Mouse (Mus musculus): Measurements from ENCODE around the gene Gucy1a1. TPM values are rescaled to one million over a fixed set of nuclear protein-coding genes. Genes with fewer than 3 reads are reported as not detected.

Gene Gucy1a1
- polyA plus RNA-seq, 1 experiment from 2014 or later = 15.3 TPM

DNA sequence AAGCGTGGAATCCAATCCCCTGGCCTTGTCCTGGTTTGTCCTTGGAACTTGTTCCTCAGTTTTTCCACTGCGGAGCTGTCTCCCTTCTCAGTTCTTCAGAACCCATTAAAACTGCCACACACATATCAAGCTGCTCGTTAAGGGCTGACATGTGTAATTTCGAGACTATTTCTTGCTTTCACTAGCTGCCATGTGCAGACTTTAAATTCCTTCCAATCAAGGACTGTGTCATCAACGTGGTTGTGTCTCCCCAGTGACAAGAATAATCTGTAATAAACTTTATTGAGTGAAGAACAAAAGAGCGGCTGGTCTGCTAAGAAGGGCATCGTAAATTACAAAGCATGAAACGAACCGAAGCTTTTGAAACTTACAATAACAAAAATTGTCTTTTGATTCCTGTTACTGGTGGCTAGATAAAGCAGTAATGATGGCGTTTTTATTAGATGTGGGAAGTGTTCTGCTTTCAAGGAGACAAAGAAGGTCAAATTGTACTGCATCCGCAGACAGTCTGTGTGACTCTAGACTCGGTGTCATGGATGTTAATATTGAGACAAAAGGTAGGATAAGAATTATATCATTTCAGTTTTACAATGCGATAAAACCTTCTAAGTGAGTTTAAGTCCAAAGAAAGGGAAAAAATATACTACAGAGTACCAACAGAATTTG is 7.5 kb downstream of the Gucy1a1 start:
- no peak overlapping the region for H3K9ac ChIP-seq
- ATAC-seq = peak; percentile 85
- H3K4me2 ChIP-seq = no peak overlapping the region
- H3K4me3 ChIP-seq = no peak overlapping the region
- no peaks in the 10 kb centered on the region for H3K4me1 ChIP-seq
- H3K9me3 ChIP-seq (replicated peaks) = no peaks in the 10 kb centered on the region
- no peaks in the 10 kb centered on the region for H3K36me3 ChIP-seq (ENCODE audit: poor library complexity, severe bottlenecking)
- no peaks in the 10 kb centered on the region for H3K27me3 ChIP-seq
- 45% methylated on average over 13 of the region's 13 CpGs for WGBS
- no peak overlapping the region for H3K27ac ChIP-seq

DNA sequence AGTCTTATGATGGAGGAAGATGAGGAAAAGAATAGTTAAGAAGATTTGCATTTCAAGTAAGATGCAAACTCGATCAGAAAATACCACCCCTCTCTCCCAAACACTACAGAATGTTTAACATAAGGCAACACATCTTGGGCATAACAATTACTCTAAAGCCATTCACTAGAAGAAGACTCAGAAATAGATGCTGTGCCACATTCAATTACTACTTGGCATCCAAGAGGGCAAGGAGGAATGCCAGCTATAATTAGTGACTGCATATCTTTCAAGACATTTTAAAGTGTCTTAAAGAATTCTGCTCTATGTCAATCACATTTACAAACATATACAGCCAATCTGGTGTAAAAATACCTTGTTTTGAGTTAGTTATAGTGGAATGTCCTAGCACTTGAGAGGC is 10.1 kb downstream of the Gucy1a1 start:
- peak; percentile 19; the same call in 1 of the 2 replicates for ATAC-seq
- no peak overlapping the region for H3K4me2 ChIP-seq
- H3K9ac ChIP-seq = no peak overlapping the region
- no peaks in the 10 kb centered on the region for H3K36me3 ChIP-seq (ENCODE audit: poor library complexity, severe bottlenecking)
- H3K4me3 ChIP-seq = no peak overlapping the region
- no peaks in the 10 kb centered on the region for H3K4me1 ChIP-seq
- no peaks in the 10 kb centered on the region for H3K9me3 ChIP-seq (replicated peaks)
- 75% methylated on average over 1 of the region's 1 CpGs for WGBS
- no peaks in the 10 kb centered on the region for H3K27me3 ChIP-seq
- H3K27ac ChIP-seq = no peak overlapping the region

DNA sequence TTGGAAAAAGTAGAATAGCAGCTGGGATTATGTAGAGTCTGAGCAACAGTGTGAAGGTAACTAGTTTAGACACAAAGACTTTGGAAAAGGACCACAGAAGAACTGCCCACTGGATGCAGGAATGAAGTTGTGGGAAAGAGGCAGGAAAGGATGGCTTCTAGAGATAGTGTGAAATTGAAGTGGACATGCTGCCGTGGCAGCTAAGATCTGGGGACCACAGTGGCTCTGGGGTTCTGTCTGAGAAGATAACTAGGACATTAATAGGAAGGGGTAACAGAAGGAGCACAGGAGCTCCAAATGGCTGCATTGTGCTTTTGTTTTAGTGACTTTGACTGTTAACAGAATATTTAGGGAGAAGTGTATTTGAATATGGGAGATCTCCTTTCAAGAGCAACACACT is 16.3 kb downstream of the Gucy1a1 start:
- Histone ChIP-seq H3K36me3 (ENCODE audit: poor library complexity, severe bottlenecking) (no peaks in the 10 kb centered on the region), H3K9ac (no peak overlapping the region), H3K27ac (no peak overlapping the region), H3K4me3 (no peak overlapping the region), H3K27me3 (no peaks in the 10 kb centered on the region), H3K4me1 (no peaks in the 10 kb centered on the region), H3K9me3 (replicated peaks) (no peaks in the 10 kb centered on the region), H3K4me2 (no peak overlapping the region)
- WGBS = 68% methylated on average over 1 of the region's 1 CpGs
- no peak for ATAC-seq

DNA sequence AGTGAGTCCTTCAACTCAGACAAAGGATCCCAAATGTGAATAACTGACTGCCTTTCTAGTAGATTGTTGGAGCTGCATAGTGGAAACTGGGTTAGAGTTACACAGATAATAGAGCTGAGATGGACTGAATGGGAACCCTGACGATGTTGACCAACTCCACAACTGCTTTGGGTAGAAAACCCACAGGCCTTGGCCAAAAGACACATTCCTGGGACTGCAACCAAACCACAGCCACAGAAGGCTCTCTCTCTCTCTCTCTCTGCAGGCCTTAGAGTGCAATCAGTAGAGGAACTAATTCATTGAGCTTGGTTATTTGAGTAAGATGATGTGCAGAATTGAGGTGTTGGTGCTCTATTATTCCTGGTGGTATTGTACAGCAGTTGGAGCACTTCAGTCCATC is 21.0 kb downstream of the Gucy1a1 start:
- ATAC-seq = no peak
- H3K9ac ChIP-seq = no peak overlapping the region
- no peaks in the 10 kb centered on the region for H3K4me1 ChIP-seq
- no peak overlapping the region for H3K27ac ChIP-seq
- no peak overlapping the region for H3K4me2 ChIP-seq
- no peaks in the 10 kb centered on the region for H3K27me3 ChIP-seq
- H3K9me3 ChIP-seq (replicated peaks) = no peaks in the 10 kb centered on the region; the same call in 1 of the 2 replicates
- no peak overlapping the region for H3K4me3 ChIP-seq
- 93% methylated on average over 1 of the region's 1 CpGs for WGBS
- H3K36me3 ChIP-seq (ENCODE audit: poor library complexity, severe bottlenecking) = no peaks in the 10 kb centered on the region

DNA sequence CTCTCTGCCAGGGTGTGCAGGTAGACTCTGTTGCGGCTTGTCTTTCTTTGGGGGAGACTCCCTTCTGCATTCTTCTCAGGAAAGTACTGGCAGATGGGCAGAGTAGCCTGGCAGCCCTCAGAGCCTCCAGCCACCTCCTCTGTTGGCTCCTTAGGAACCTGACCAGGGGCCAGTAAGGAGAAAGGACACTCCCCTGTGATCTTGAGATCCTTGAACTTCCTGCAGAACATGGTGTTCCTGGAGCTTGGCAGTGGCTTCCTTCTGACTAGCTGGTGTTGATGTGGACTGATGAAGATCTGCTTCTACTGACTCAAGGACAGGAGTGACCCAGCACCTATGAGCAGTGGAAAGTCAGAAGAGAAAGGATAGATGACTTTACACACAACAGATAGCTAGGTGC is 26.7 kb downstream of the Gucy1a1 start:
- Histone ChIP-seq H3K27ac (no peak overlapping the region), H3K9me3 (replicated peaks) (no peaks in the 10 kb centered on the region; the same call in 1 of the 2 replicates), H3K9ac (no peak overlapping the region), H3K4me2 (no peak overlapping the region), H3K4me1 (no peaks in the 10 kb centered on the region), H3K4me3 (no peak overlapping the region), H3K36me3 (ENCODE audit: poor library complexity, severe bottlenecking) (no peaks in the 10 kb centered on the region), H3K27me3 (no peaks in the 10 kb centered on the region)
- 90% methylated on average over 1 of the region's 1 CpGs for WGBS
- ATAC-seq = no peak

DNA sequence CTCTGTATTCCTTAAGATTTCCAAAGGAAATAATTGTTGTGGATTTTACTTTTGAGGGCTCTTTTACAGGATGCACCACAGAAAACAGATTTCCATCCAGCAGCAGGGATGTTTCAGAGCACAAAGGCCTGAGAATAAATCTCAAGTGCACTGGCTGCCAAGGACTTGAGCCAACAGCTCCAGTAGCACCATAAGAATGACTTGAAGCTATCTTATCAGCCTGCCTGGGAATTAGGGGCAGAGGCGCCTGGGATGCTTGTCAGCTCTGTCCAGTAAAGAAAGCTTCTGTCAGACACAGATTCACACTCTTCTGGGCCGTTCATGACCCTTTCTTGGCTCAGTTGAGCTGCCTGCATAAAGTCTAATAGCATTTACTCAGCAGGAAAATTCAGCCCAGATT is 33.1 kb downstream of the Gucy1a1 start:
- H3K9ac ChIP-seq = no peak overlapping the region
- no peaks in the 10 kb centered on the region for H3K9me3 ChIP-seq (replicated peaks)
- H3K4me1 ChIP-seq = no peaks in the 10 kb centered on the region
- ATAC-seq = no peak
- no peak overlapping the region for H3K4me2 ChIP-seq
- H3K27me3 ChIP-seq = no peaks in the 10 kb centered on the region
- 77% methylated on average over 2 of the region's 2 CpGs for WGBS
- H3K27ac ChIP-seq = no peak overlapping the region
- no peaks in the 10 kb centered on the region for H3K36me3 ChIP-seq (ENCODE audit: poor library complexity, severe bottlenecking)
- H3K4me3 ChIP-seq = no peak overlapping the region

DNA sequence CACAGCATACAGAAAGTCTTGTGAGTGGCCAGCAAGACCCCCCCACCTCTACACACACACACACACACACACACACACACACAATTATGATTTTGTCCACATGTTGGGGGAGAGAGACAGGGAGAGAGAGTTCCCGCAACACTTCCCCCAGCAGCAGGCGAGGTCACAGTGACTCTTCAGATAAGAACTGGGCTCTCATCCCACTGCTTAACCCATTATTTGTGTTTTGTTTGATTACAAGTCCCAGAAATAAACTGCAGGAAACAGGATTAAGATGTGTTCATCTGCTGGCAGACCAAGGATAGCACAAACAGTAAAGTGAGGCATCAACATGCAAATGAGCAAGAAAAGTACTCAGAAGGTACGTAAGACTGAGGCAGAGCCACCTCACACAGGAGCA is 33.6 kb downstream of the Gucy1a1 start:
- WGBS = 65% methylated on average over 3 of the region's 3 CpGs
- no peaks in the 10 kb centered on the region for H3K4me1 ChIP-seq
- ATAC-seq = no peak

DNA sequence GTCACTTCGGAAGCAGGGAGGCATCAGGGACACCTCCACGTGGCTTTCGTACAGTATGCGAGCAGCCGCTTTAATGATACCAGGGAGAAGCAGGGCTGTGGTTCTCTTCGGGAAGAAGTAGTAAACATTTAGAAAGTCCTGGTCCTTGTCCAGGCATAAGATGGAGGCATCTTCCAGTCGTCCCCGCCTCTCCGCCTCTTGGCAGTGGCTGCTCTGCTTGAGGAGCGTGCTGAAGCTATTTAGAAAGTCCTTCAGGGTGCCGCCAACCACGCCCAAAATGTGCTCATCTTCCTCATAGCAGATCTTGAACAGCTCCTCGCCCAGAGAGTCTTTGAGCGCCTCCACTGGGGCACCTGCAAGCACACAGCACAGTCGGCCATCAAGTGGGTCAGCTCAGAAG is 36.6 kb downstream of the Gucy1a1 start:
- no peaks in the 10 kb centered on the region for H3K36me3 ChIP-seq (ENCODE audit: poor library complexity, severe bottlenecking)
- no peak for ATAC-seq
- no peaks in the 10 kb centered on the region for H3K27me3 ChIP-seq
- H3K4me2 ChIP-seq = no peak overlapping the region
- no peaks in the 10 kb centered on the region for H3K9me3 ChIP-seq (replicated peaks)
- no peaks in the 10 kb centered on the region for H3K4me1 ChIP-seq
- H3K9ac ChIP-seq = no peak overlapping the region
- H3K27ac ChIP-seq = no peak overlapping the region
- WGBS = 93% methylated on average over 15 of the region's 15 CpGs
- no peak overlapping the region for H3K4me3 ChIP-seq

More for the DNA sequence above, 33.6 kb downstream of the Gucy1a1 start:
- no peak overlapping the region for H3K4me2 ChIP-seq
- no peak overlapping the region for H3K4me3 ChIP-seq
- H3K9ac ChIP-seq = no peak overlapping the region
- H3K36me3 ChIP-seq (ENCODE audit: poor library complexity, severe bottlenecking) = no peaks in the 10 kb centered on the region
- H3K27me3 ChIP-seq = no peaks in the 10 kb centered on the region
- H3K9me3 ChIP-seq (replicated peaks) = no peaks in the 10 kb centered on the region
- H3K27ac ChIP-seq = no peak overlapping the region

DNA sequence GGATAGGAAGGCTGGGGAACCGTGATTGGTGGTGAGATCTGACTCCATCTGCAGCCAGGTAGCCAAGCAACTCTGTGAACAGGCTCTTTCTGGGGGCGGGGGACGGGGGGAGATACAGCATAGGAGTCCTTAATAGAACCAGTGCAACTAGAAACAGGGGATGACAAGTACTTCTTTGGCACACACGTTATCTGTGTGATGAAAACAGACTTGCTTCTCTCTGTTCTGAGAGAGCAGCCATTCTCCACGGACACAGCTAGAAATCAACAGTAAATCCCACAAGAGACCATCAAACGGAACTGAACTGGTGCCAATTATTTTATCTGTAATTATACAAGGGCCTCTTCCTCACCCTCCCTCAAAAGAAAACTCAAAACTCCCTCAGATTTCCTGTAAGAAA is 41.4 kb downstream of the Gucy1a1 start:
- no peak overlapping the region for H3K9ac ChIP-seq
- H3K27ac ChIP-seq = no peak overlapping the region
- no peaks in the 10 kb centered on the region for H3K4me1 ChIP-seq
- H3K4me2 ChIP-seq = no peak overlapping the region
- no peaks in the 10 kb centered on the region for H3K9me3 ChIP-seq (replicated peaks)
- 78% methylated on average over 6 of the region's 6 CpGs for WGBS
- no peaks in the 10 kb centered on the region for H3K36me3 ChIP-seq (ENCODE audit: poor library complexity, severe bottlenecking)
- no peak for ATAC-seq
- H3K4me3 ChIP-seq = no peak overlapping the region
- no peaks in the 10 kb centered on the region for H3K27me3 ChIP-seq

DNA sequence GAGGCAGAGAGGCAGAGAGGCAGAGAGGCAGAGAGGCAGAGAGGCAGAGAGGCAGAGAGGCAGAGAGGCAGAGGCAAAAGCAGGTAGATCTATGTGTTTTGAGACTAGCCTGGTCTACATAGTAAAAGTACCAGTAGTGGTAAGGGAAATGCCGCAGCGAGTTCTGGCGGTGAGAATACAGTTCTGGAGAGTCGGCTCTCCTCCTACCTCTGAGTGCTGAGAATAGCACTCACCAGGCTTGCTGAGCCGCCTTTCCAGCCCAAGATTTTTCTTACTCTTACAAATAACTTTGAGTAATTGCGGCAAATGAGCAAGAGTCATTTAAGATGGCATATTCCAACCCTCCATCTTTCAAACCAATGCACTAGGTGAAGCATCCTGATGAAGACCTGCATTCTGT is 46.5 kb downstream of the Gucy1a1 start:
- WGBS = 79% methylated on average over 6 of the region's 6 CpGs
- H3K4me3 ChIP-seq = no peak overlapping the region
- no peak overlapping the region for H3K4me2 ChIP-seq
- no peak overlapping the region for H3K27ac ChIP-seq
- H3K27me3 ChIP-seq = no peaks in the 10 kb centered on the region
- H3K9ac ChIP-seq = no peak overlapping the region
- no peaks in the 10 kb centered on the region for H3K4me1 ChIP-seq
- H3K9me3 ChIP-seq (replicated peaks) = no peaks in the 10 kb centered on the region
- no peaks in the 10 kb centered on the region for H3K36me3 ChIP-seq (ENCODE audit: poor library complexity, severe bottlenecking)
- ATAC-seq = no peak

DNA sequence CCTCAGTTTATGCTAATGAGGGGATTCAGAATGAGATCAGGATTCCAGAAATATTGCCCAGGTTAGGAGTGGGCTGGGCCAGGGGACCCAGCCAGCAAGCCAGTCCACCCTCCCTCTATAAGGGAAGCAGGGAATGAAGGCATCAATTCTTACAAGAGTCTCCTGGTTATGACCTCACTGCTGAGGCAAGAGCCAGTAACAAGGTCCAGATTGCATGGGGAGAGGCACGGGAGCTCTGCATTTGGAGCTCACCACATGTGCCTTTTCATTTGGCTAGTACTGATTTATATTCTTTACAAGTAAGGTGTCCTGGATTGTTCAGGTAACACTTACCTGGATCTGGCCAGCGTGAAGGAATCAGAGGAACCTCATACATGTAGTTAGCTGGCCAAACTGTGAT is 48.8 kb downstream of the Gucy1a1 start:
- H3K9ac ChIP-seq = no peak overlapping the region
- H3K27ac ChIP-seq = no peak overlapping the region
- no peak for ATAC-seq
- 84% methylated on average over 2 of the region's 2 CpGs for WGBS
- no peaks in the 10 kb centered on the region for H3K4me1 ChIP-seq
- no peaks in the 10 kb centered on the region for H3K9me3 ChIP-seq (replicated peaks)
- no peak overlapping the region for H3K4me3 ChIP-seq
- H3K27me3 ChIP-seq = no peaks in the 10 kb centered on the region
- H3K4me2 ChIP-seq = no peak overlapping the region
- no peaks in the 10 kb centered on the region for H3K36me3 ChIP-seq (ENCODE audit: poor library complexity, severe bottlenecking)

DNA sequence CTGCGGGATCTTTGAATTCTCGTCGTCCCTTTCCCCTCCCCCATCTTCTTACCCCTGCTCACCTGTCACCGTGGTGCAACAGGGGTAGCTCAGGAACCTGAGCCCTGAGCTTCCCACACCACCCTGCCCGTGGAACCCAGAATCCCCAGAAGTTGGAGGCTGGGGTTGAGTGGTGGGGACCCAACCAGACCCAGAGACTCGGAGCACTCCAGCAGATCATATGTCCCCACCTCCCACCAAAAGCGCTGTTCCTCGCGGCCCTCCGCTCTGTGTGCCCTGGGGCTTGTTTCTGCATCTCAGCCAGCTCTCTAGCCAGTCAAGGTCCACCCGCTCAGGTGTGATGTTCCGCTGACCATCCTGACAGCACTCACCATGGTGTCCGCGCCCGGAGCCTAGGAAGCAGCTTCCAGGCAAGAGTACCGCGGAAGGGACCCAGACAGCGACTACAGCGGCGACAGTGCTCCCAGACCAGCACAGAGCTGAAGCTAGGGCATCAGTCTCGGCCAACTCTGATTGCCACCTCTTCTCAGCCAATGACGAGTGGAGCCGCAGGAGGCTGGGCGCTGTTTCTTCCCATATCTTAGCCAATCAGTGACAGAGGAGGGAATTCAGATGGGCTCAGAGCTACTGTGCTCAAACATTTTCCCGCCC is 71.3 kb downstream of the Gucy1a1 start, which contains the start of gene Gucy1b1:
Gene Gucy1b1 (minus strand): TSS at position 489 of the 651 bp plus-strand sequence.
- Histone ChIP-seq H3K9me3 (replicated peaks) (no peaks in the 10 kb centered on the region), H3K4me2 (peak within 1 kb of the TSS; percentile 98), H3K4me3 (peak within 1 kb of the TSS; percentile 58), H3K4me1 (peaks cover 11% of the 10 kb centered on the region), H3K27ac (peak within 1 kb of the TSS; percentile 59; the same call in 1 of the 2 replicates), H3K27me3 (no peaks in the 10 kb centered on the region; the same call in 1 of the 2 replicates), H3K36me3 (ENCODE audit: poor library complexity, severe bottlenecking) (no peaks in the 10 kb centered on the region), H3K9ac (peak within 1 kb of the TSS; percentile 73)
- WGBS = 2% methylated on average over 25 of the region's 25 CpGs
- ATAC-seq = peak; percentile 99
